Mouse (Mus musculus) thymus, adult 2 months (tissue): ENCODE data around the gene St14.

ENCODE experiments used
- CTCF ChIP-seq: fragments of 200-500 bp; IDR thresholded peaks from 2 replicates; pipeline ENCODE4 v1.5.1; 2012; ENCODE audit warnings: mild to moderate bottlenecking, control low read depth, low read length, moderate library complexity, borderline replicate concordance; ENCODE audit not compliant: control insufficient read depth, poor library complexity, insufficient read depth; ENCODE audit errors: extremely low read depth
- POLR2A ChIP-seq: fragments of 200-500 bp; IDR thresholded peaks from 2 replicates; pipeline ENCODE4 v1.6.1; 2012; ENCODE audit warnings: mild to moderate bottlenecking, low read length, control low read depth, moderate library complexity; ENCODE audit not compliant: control insufficient read depth, poor library complexity, insufficient read depth; ENCODE audit errors: extremely low read depth

- no peak for TF ChIP-seq CTCF
- no peak for TF ChIP-seq POLR2A
These were observed 16.1 kb downstream of the St14 start for GRCm38 (mm10) chr9:31115586-31115985.
